13 mouse cellular contexts compared by ENCODE assay signal in the genomic region with DNA sequence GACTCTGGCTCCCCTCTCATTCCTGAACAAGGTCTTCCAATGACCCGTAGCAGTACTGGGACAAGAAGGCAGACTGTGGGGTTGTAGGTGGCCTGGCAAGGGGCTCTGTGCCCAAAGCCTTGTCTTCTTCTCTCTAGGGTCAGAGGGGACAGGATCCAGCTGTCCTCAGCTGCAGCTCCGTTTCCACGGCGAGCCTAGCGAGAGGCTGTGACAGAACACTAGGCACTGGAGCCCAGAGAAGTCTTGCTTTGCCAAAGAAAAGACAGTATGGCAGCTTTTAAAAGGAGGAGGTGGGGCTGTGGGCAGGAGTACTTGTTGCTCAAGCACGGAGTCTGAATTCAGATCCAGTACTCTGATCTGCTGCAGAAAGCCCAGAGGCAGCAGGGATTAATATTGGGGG. TPM values are rescaled to one million over a fixed set of nuclear protein-coding genes. Genes with fewer than 3 reads are reported as not detected.
DNase-seq lines count a peak whose midpoint lies in the region; ATAC-seq and TF ChIP-seq lines count a peak whose summit lies in the region.
"Had no signal": no experiment of that assay in that cellular context is flagged by ENCODE, and none has a peak within 500 bp of the region (broad histone marks: within the 10 kb centered on the region; RNA-seq: fewer than 3 reads in every experiment).

No protein-coding gene starts in this region.

- no peak for ATAC-seq in forebrain, embryonic 15.5 days (replicated peaks)
- ATAC-seq in forebrain, embryonic 11.5 days (replicated peaks; ENCODE audit: low FRiP score) = no peak
- ATAC-seq: forebrain, embryonic 16.5 days; Patski had no signal

- no peak overlapping the region for H3K9ac ChIP-seq in forebrain, embryonic 15.5 days (replicated peaks)
- H3K9ac ChIP-seq in forebrain, embryonic 11.5 days (ENCODE audit: low read length) = no peak overlapping the region

- intact Hi-C loops in heart, postnatal 10 days (cut with DNase I) = loop anchor here (2.0 kb wide), 1 partner anchor 26 kb away; no protein-coding TSS in a partner anchor

- H3K36me3 ChIP-seq in forebrain, embryonic 10.5 days (replicated peaks) = no peaks in the 10 kb centered on the region
- no peaks in the 10 kb centered on the region for H3K36me3 ChIP-seq in forebrain, embryonic 15.5 days
- no peaks in the 10 kb centered on the region for H3K36me3 ChIP-seq in forebrain, embryonic 11.5 days (ENCODE audit: control insufficient read depth, insufficient read depth, low read length)

- 54% methylated on average over 6 of the region's 6 CpGs for WGBS in forebrain, embryonic 10.5 days
- 35% methylated on average over 6 of the region's 6 CpGs for WGBS in forebrain, embryonic 15.5 days
- WGBS in forebrain, embryonic 11.5 days = 52% methylated on average over 6 of the region's 6 CpGs

- H3K4me1 ChIP-seq in forebrain, embryonic 10.5 days = peaks cover 51% of the 10 kb centered on the region
- peaks cover 22% of the 10 kb centered on the region for H3K4me1 ChIP-seq in forebrain, embryonic 15.5 days
- peaks cover 13% of the 10 kb centered on the region for H3K4me1 ChIP-seq in forebrain, embryonic 11.5 days (replicated peaks; ENCODE audit: control insufficient read depth, insufficient read depth, low read length)

- H3K9me3 ChIP-seq in forebrain, embryonic 10.5 days = no peaks in the 10 kb centered on the region
- H3K9me3 ChIP-seq in forebrain, embryonic 15.5 days = no peaks in the 10 kb centered on the region
- H3K9me3 ChIP-seq in forebrain, embryonic 11.5 days (ENCODE audit: control insufficient read depth, low read length) = no peaks in the 10 kb centered on the region; the same call in 1 of the 2 replicates

- no peak overlapping the region for H3K4me3 ChIP-seq in forebrain, embryonic 10.5 days
- no peak overlapping the region for H3K4me3 ChIP-seq in forebrain, embryonic 15.5 days
- H3K4me3 ChIP-seq in layer of hippocampus, adult 2 months = no peak overlapping the region
- H3K4me3 ChIP-seq in forebrain, embryonic 11.5 days (ENCODE audit: low read depth, low read length) = no peak overlapping the region

- peaks cover 30% of the 10 kb centered on the region for H3K27me3 ChIP-seq in forebrain, embryonic 10.5 days (ENCODE audit: poor library complexity, severe bottlenecking)
- no peaks in the 10 kb centered on the region for H3K27me3 ChIP-seq in forebrain, embryonic 15.5 days
- no peaks in the 10 kb centered on the region for H3K27me3 ChIP-seq in forebrain, embryonic 11.5 days (ENCODE audit: control insufficient read depth, insufficient read depth, low read length)
- H3K27me3 ChIP-seq: Patski had no signal

- no peak for TF ChIP-seq CTCF in layer of hippocampus, adult 2 months (conservative IDR thresholded peaks at IDR 0.05)

- peak overlapping the region; percentile 73 for H3K27ac ChIP-seq in forebrain, embryonic 10.5 days
- no peak overlapping the region for H3K27ac ChIP-seq in forebrain, embryonic 15.5 days (replicated peaks)
- peak overlapping the region; percentile 75 for H3K27ac ChIP-seq in layer of hippocampus, adult 2 months
- H3K27ac ChIP-seq in forebrain, embryonic 11.5 days (ENCODE audit: low read depth, low read length) = no peak overlapping the region

- H3K4me2 ChIP-seq in forebrain, embryonic 15.5 days (replicated peaks) = no peak overlapping the region
- H3K4me2 ChIP-seq in forebrain, embryonic 11.5 days (ENCODE audit: low read depth, low read length, severe bottlenecking) = no peak overlapping the region

- no peak for DNase-seq in forebrain, embryonic 10.5 days (ENCODE audit: extremely low spot score, low spot score)
- no peak for DNase-seq in layer of hippocampus, adult 2 months (ENCODE audit: low spot score in 2 of 2)
- no peak for DNase-seq in layer of hippocampus, postnatal 10 days (ENCODE audit: low spot score in 2 of 2)
- peak; percentile 58 to 59 for DNase-seq in heart, postnatal 10 days
- DNase-seq in lung, postnatal 25 days (ENCODE audit: low spot score) = peak; percentile 38
- no peak for DNase-seq in forebrain, embryonic 11.5 days (ENCODE audit: low spot score)
- no peak for DNase-seq in frontal cortex, postnatal 25 days (ENCODE audit: low spot score in 2 of 2)
- DNase-seq: embryo, embryonic 11 days; liver had no signal

RNA-seq across cellular contexts. Expression of a gene that starts 36.8 kb away (rescaled TPM):
- polyA plus RNA-seq in forebrain, embryonic 10.5 days (2016; fragmentation: Nextera tagmentation; extraction: Ambion mirVana) = 0.79 TPM in 1 of 2 replicates, not detected in the other
- polyA plus RNA-seq in forebrain, embryonic 15.5 days (2015; fragmentation: Nextera tagmentation; extraction: Ambion mirVana) = 0.41 TPM in 1 of 2 replicates, not detected in the other
- not detected for total RNA-seq in layer of hippocampus, adult 2 months (2021)
- total RNA-seq in layer of hippocampus, postnatal 10 days (2021) = not detected
- total RNA-seq in heart, postnatal 10 days (2021) = not detected
- polyA plus RNA-seq in forebrain, embryonic 11.5 days (2014; fragmentation: Nextera tagmentation; extraction: Ambion mirVana) = 0.55 and 0.99 TPM in 2 replicates
- total RNA-seq: monocyte, adult 5-6 weeks had no signal
- polyA plus RNA-seq: Patski had no signal

Comparison
In these comparisons a context has a peak if more than half of its experiments do, and no peak if none do; other contexts are left out.
1. H3K27ac ChIP-seq: peak in forebrain, embryonic 10.5 days (single experiment) and layer of hippocampus, adult 2 months (single experiment); none in forebrain, embryonic 15.5 days (single experiment) and forebrain, embryonic 11.5 days (single experiment).
2. DNase-seq: peak in heart, postnatal 10 days (2 of 2) and lung, postnatal 25 days (single experiment); none in forebrain, embryonic 10.5 days (single experiment), layer of hippocampus, adult 2 months (0 of 2), layer of hippocampus, postnatal 10 days (0 of 2), forebrain, embryonic 11.5 days (single experiment) and frontal cortex, postnatal 25 days (0 of 2).